In genomic region chr11:79707084-79707483, GRCm38 (mm10) we compare ENCODE assay signal across 26 mouse cellular contexts.
DNase-seq lines count a peak whose midpoint lies in the region; ATAC-seq and TF ChIP-seq lines count a peak whose summit lies in the region.
"Had no signal": no experiment of that assay in that cellular context is flagged by ENCODE, and none has a peak within 500 bp of the region (broad histone marks: within the 10 kb centered on the region; RNA-seq: fewer than 3 reads in every experiment).

No protein-coding gene starts in this region.

- TF ChIP-seq EP300 in liver, postnatal 0 days (IDR thresholded peaks at IDR 0.05; ENCODE audit: low read depth), result no peak
- TF ChIP-seq EP300 in stomach, postnatal 0 days (optimal IDR thresholded peaks at IDR 0.05), result no peak

- 84% methylated on average over 3 of the region's 3 CpGs for WGBS in kidney, postnatal 0 days
- 72% methylated on average over 3 of the region's 3 CpGs for WGBS in liver, postnatal 0 days (ENCODE audit: insufficient replicate concordance)
- 80% methylated on average over 3 of the region's 3 CpGs for WGBS in stomach, postnatal 0 days

- H3K9ac ChIP-seq in kidney, postnatal 0 days (ENCODE audit: low read depth, low read length), result no peak overlapping the region
- H3K9ac ChIP-seq in liver, postnatal 0 days (replicated peaks), result no peak overlapping the region
- no peak overlapping the region for H3K9ac ChIP-seq in stomach, postnatal 0 days (ENCODE audit: low read length)
- H3K9ac ChIP-seq: forebrain, postnatal 0 days; heart, embryonic 15.5 days; hindbrain, embryonic 14.5 days had no signal

- H3K27ac ChIP-seq in gastrocnemius, adult 2 months, result no peak overlapping the region
- H3K27ac ChIP-seq in kidney, postnatal 0 days, result no peak overlapping the region
- H3K27ac ChIP-seq in liver, postnatal 0 days (ENCODE audit: low read depth), result no peak overlapping the region
- no peak overlapping the region for H3K27ac ChIP-seq in stomach, postnatal 0 days (replicated peaks)
- H3K27ac ChIP-seq: forebrain, embryonic 10.5 days; heart, embryonic 15.5 days; hindbrain, embryonic 10.5 days; hindbrain, embryonic 14.5 days; hindbrain, postnatal 0 days had no signal

- no peaks in the 10 kb centered on the region for H3K9me3 ChIP-seq in kidney, postnatal 0 days (replicated peaks; ENCODE audit: low read length)
- no peaks in the 10 kb centered on the region for H3K9me3 ChIP-seq in liver, postnatal 0 days (ENCODE audit: low read length)
- H3K9me3 ChIP-seq in stomach, postnatal 0 days (ENCODE audit: control insufficient read depth, low read length), result no peaks in the 10 kb centered on the region
- H3K9me3 ChIP-seq: forebrain, embryonic 10.5 days; heart, embryonic 15.5 days; hindbrain, embryonic 10.5 days had no signal

- 0 out of 2 replicates have a peak, but pooled peaks have one; percentile 12 for TF ChIP-seq CTCF in gastrocnemius, adult 2 months (IDR thresholded peaks at IDR 0.05)
- peak; percentile 15; the same call in 1 of the 2 replicates for TF ChIP-seq CTCF in kidney, postnatal 0 days (IDR thresholded peaks at IDR 0.05; ENCODE audit: low read depth)
- 0 out of 2 replicates have a peak, but pooled peaks have one; percentile 12 for TF ChIP-seq CTCF in liver, postnatal 0 days (IDR thresholded peaks at IDR 0.05; ENCODE audit: low read depth)
- TF ChIP-seq CTCF in stomach, postnatal 0 days (IDR thresholded peaks at IDR 0.05; ENCODE audit: low read depth), result peak; percentile 27; the same call in 1 of the 2 replicates

- H3K36me3 ChIP-seq in kidney, postnatal 0 days (ENCODE audit: insufficient read depth, low read length), result no peaks in the 10 kb centered on the region
- no peaks in the 10 kb centered on the region for H3K36me3 ChIP-seq in liver, postnatal 0 days (replicated peaks; ENCODE audit: insufficient read depth, low read length)
- no peaks in the 10 kb centered on the region for H3K36me3 ChIP-seq in stomach, postnatal 0 days (ENCODE audit: control insufficient read depth, insufficient read depth, low read length)
- H3K36me3 ChIP-seq: forebrain, embryonic 10.5 days; heart, embryonic 15.5 days; hindbrain, embryonic 10.5 days had no signal

- intact Hi-C loops in gastrocnemius, adult 2 months (cut with DNase I), result no loop called here

- H3K4me1 ChIP-seq in kidney, postnatal 0 days (replicated peaks; ENCODE audit: insufficient read depth, low read length), result peaks cover 17% of the 10 kb centered on the region; the same call in 1 of the 2 replicates
- H3K4me1 ChIP-seq in liver, postnatal 0 days (ENCODE audit: insufficient read depth), result peaks cover 26% of the 10 kb centered on the region
- H3K4me1 ChIP-seq in stomach, postnatal 0 days (replicated peaks; ENCODE audit: control insufficient read depth, insufficient read depth), result no peaks in the 10 kb centered on the region

- H3K27me3 ChIP-seq in kidney, postnatal 0 days (ENCODE audit: insufficient read depth, low read length), result no peaks in the 10 kb centered on the region
- H3K27me3 ChIP-seq in liver, postnatal 0 days (ENCODE audit: insufficient read depth, low read length), result peaks cover 17% of the 10 kb centered on the region
- H3K27me3 ChIP-seq in stomach, postnatal 0 days (ENCODE audit: control insufficient read depth, insufficient read depth, low read length), result no peaks in the 10 kb centered on the region
- H3K27me3 ChIP-seq: Patski had no signal

- no peak for ATAC-seq in kidney, postnatal 0 days (replicated peaks; ENCODE audit: low FRiP score, low read depth)
- ATAC-seq in liver, postnatal 0 days, result no peak
- no peak for ATAC-seq in stomach, postnatal 0 days (ENCODE audit: low FRiP score, low TSS enrichment)
- no peak for ATAC-seq in megakaryocyte, adult 5-6 weeks (ENCODE audit: poor library complexity, severe bottlenecking)
- ATAC-seq: CD4-positive, CD25-positive, alpha-beta regulatory T cell, adult 4 months; forebrain, embryonic 14.5 days; forebrain, postnatal 0 days; hindbrain, postnatal 0 days; inflammation-experienced regulatory T-cells, adult 6 months; Patski had no signal

- no peak overlapping the region for H3K4me3 ChIP-seq in gastrocnemius, adult 2 months
- no peak overlapping the region for H3K4me3 ChIP-seq in kidney, postnatal 0 days (replicated peaks; ENCODE audit: low read depth, low read length)
- H3K4me3 ChIP-seq in liver, postnatal 0 days (ENCODE audit: low read depth, low read length), result no peak overlapping the region
- H3K4me3 ChIP-seq in stomach, postnatal 0 days (ENCODE audit: low read depth, low read length), result no peak overlapping the region
- H3K4me3 ChIP-seq: forebrain, embryonic 10.5 days; heart, embryonic 15.5 days; hindbrain, embryonic 10.5 days had no signal

- DNase-seq in gastrocnemius, adult 2 months, result no peak
- no peak for DNase-seq in gastrocnemius, postnatal 10 days
- DNase-seq in kidney, postnatal 0 days (ENCODE audit: low spot score), result no peak
- DNase-seq in kidney, postnatal 36 days, result no peak
- DNase-seq in liver, postnatal 0 days, result no peak
- no peak for DNase-seq in liver
- no peak for DNase-seq in stomach, postnatal 0 days (ENCODE audit: low spot score)
- DNase-seq: adrenal gland, postnatal 10 days; adrenal gland, postnatal 36 days; cerebellum, adult 18-20 months; cerebellum, postnatal 14 days; forebrain, postnatal 0 days; gastrocnemius, postnatal 36 days; heart, postnatal 10 days; heart, postnatal 36 days had no signal

- H3K4me2 ChIP-seq in kidney, postnatal 0 days (ENCODE audit: low read length), result no peak overlapping the region
- no peak overlapping the region for H3K4me2 ChIP-seq in liver, postnatal 0 days (ENCODE audit: low read depth, low read length)
- no peak overlapping the region for H3K4me2 ChIP-seq in stomach, postnatal 0 days (replicated peaks; ENCODE audit: low read depth)
- H3K4me2 ChIP-seq: heart, embryonic 11.5 days; heart, embryonic 15.5 days; hindbrain, embryonic 14.5 days had no signal
